Mouse (Mus musculus): ENCODE measurements around the gene Qpct. TPM values are rescaled to one million over a fixed set of nuclear protein-coding genes. Genes with fewer than 3 reads are reported as not detected.
A peak's percentile ranks its signal among the peaks of the same experiment; 100 is the strongest.

The Qpct gene
- 10.6 and 12.4 TPM in 2 replicates for polyA plus RNA-seq (2015; fragmentation: Nextera tagmentation; extraction: Ambion mirVana)

- Histone ChIP-seq H3K27me3 (replicated peaks) (no peaks in the 10 kb centered on the region; the same call in 1 of the 2 replicates), H3K27ac (no peak within 1 kb of the TSS), H3K9me3 (no peaks in the 10 kb centered on the region), H3K4me3 (replicated peaks) (peak within 1 kb of the TSS; percentile 55), H3K4me1 (replicated peaks) (peaks cover 6% of the 10 kb centered on the region; the same call in 1 of the 2 replicates), H3K36me3 (no peaks in the 10 kb centered on the region), H3K9ac (peak within 1 kb of the TSS; percentile 49), H3K4me2 (replicated peaks) (peak within 1 kb of the TSS; percentile 100)
- 69% methylated on average over 4 of the region's 4 CpGs for WGBS
- ATAC-seq, result no peak
Observed at GRCm38 (mm10) chr17:79051606-79052005, at the start of gene Qpct. Gene Qpct (plus strand): TSS chr17:79051906.

- 67% methylated on average over 2 of the region's 2 CpGs for WGBS
Observed at GRCm38 (mm10) chr17:79013625-79014024, 38.1 kb upstream of the Qpct start.

GRCm38 (mm10) chr17:79014911-79015685, 36.6 kb upstream of the Qpct start:
- H3K27ac ChIP-seq, result no peak overlapping the region
- peaks cover 10% of the 10 kb centered on the region; the same call in 1 of the 2 replicates for H3K4me1 ChIP-seq (replicated peaks)
- H3K27me3 ChIP-seq (replicated peaks), result no peaks in the 10 kb centered on the region
- no peak overlapping the region for H3K4me3 ChIP-seq (replicated peaks)
- WGBS, result 83% methylated on average over 2 of the region's 2 CpGs
- no peak overlapping the region for H3K4me2 ChIP-seq (replicated peaks)
- H3K36me3 ChIP-seq, result no peaks in the 10 kb centered on the region
- H3K9ac ChIP-seq, result no peak overlapping the region
- H3K9me3 ChIP-seq, result no peaks in the 10 kb centered on the region
- ATAC-seq, result no peak

More at GRCm38 (mm10) chr17:79013625-79014024, 38.1 kb upstream of the Qpct start:
- no peaks in the 10 kb centered on the region for H3K27me3 ChIP-seq (replicated peaks)
- no peak overlapping the region for H3K4me2 ChIP-seq (replicated peaks)
- ATAC-seq, result no peak
- peaks cover 10% of the 10 kb centered on the region; the same call in 1 of the 2 replicates for H3K4me1 ChIP-seq (replicated peaks)
- H3K27ac ChIP-seq, result no peak overlapping the region
- no peak overlapping the region for H3K9ac ChIP-seq
- H3K9me3 ChIP-seq, result no peaks in the 10 kb centered on the region
- no peak overlapping the region for H3K4me3 ChIP-seq (replicated peaks)
- H3K36me3 ChIP-seq, result no peaks in the 10 kb centered on the region

GRCm38 (mm10) chr17:79015831-79016230, 35.9 kb upstream of the Qpct start:
- Histone ChIP-seq H3K4me3 (replicated peaks) (no peak overlapping the region), H3K9me3 (no peaks in the 10 kb centered on the region), H3K36me3 (no peaks in the 10 kb centered on the region), H3K9ac (no peak overlapping the region), H3K27ac (no peak overlapping the region), H3K4me2 (replicated peaks) (no peak overlapping the region), H3K27me3 (replicated peaks) (no peaks in the 10 kb centered on the region), H3K4me1 (replicated peaks) (peaks cover 10% of the 10 kb centered on the region; the same call in 1 of the 2 replicates)
- 60% methylated on average over 10 of the region's 10 CpGs for WGBS
- no peak for ATAC-seq

- Histone ChIP-seq H3K9ac (0 out of 2 replicates have a peak overlapping the region, but pooled peaks have one; percentile 23), H3K4me1 (replicated peaks) (peaks cover 10% of the 10 kb centered on the region; the same call in 1 of the 2 replicates), H3K4me3 (replicated peaks) (0 out of 2 replicates have a peak overlapping the region, but pooled peaks have one; percentile 14), H3K27me3 (replicated peaks) (no peaks in the 10 kb centered on the region), H3K36me3 (no peaks in the 10 kb centered on the region), H3K9me3 (no peaks in the 10 kb centered on the region), H3K4me2 (replicated peaks) (peak overlapping the region; percentile 79), H3K27ac (no peak overlapping the region)
- no peak for ATAC-seq
- 32% methylated on average over 9 of the region's 9 CpGs for WGBS
Observed at GRCm38 (mm10) chr17:79018422-79018821, 33.3 kb upstream of the Qpct start.

GRCm38 (mm10) chr17:79019726-79020207, 31.9 kb upstream of the Qpct start:
- under 1% methylated on average over 18 of the region's 18 CpGs for WGBS
- no peak for ATAC-seq
- no peaks in the 10 kb centered on the region for H3K9me3 ChIP-seq
- H3K4me2 ChIP-seq (replicated peaks), result peak overlapping the region; percentile 79
- peak overlapping the region; percentile 85 for H3K4me3 ChIP-seq (replicated peaks)
- H3K4me1 ChIP-seq (replicated peaks), result peaks cover 10% of the 10 kb centered on the region; the same call in 1 of the 2 replicates
- peak overlapping the region; percentile 78 for H3K9ac ChIP-seq
- no peaks in the 10 kb centered on the region for H3K36me3 ChIP-seq
- H3K27me3 ChIP-seq (replicated peaks), result no peaks in the 10 kb centered on the region
- H3K27ac ChIP-seq, result peak overlapping the region; percentile 89

- peak within 1 kb of the TSS; percentile 78 for H3K9ac ChIP-seq
- H3K27ac ChIP-seq, result peak within 1 kb of the TSS; percentile 89
- H3K9me3 ChIP-seq, result no peaks in the 10 kb centered on the region
- H3K4me2 ChIP-seq (replicated peaks), result peak within 1 kb of the TSS; percentile 79
- under 1% methylated on average over 95 of the region's 113 CpGs for WGBS
- peak within 1 kb of the TSS; percentile 85 for H3K4me3 ChIP-seq (replicated peaks)
- ATAC-seq, result peak; percentile 95
- H3K27me3 ChIP-seq (replicated peaks), result no peaks in the 10 kb centered on the region
- H3K4me1 ChIP-seq (replicated peaks), result peaks cover 7% of the 10 kb centered on the region; the same call in 1 of the 2 replicates
- H3K36me3 ChIP-seq, result no peaks in the 10 kb centered on the region
Observed at GRCm38 (mm10) chr17:79020208-79020983, 31.3 kb upstream of the Qpct start, which contains the start of gene Prkd3. Gene Prkd3 (minus strand): TSS chr17:79020816.

GRCm38 (mm10) chr17:79020984-79021335, 30.7 kb upstream of the Qpct start:
- ATAC-seq, result no peak; the same call in none of the 2 replicates
- 2% methylated on average over 24 of the region's 24 CpGs for WGBS

GRCm38 (mm10) chr17:79022746-79023145, 29.0 kb upstream of the Qpct start:
- Histone ChIP-seq H3K9me3 (no peaks in the 10 kb centered on the region), H3K36me3 (no peaks in the 10 kb centered on the region), H3K4me2 (replicated peaks) (no peak overlapping the region), H3K4me1 (replicated peaks) (peaks cover 3% of the 10 kb centered on the region; the same call in 1 of the 2 replicates), H3K27ac (no peak overlapping the region), H3K9ac (no peak overlapping the region), H3K4me3 (replicated peaks) (no peak overlapping the region), H3K27me3 (replicated peaks) (no peaks in the 10 kb centered on the region)
- WGBS, result 32% methylated on average over 3 of the region's 3 CpGs
- no peak for ATAC-seq

More at GRCm38 (mm10) chr17:79020984-79021335, 30.7 kb upstream of the Qpct start:
- no peaks in the 10 kb centered on the region for H3K36me3 ChIP-seq
- peak overlapping the region; percentile 79 for H3K4me2 ChIP-seq (replicated peaks)
- H3K4me3 ChIP-seq (replicated peaks), result peak overlapping the region; percentile 85
- H3K27ac ChIP-seq, result no peak overlapping the region
- H3K9ac ChIP-seq, result peak overlapping the region; percentile 78
- H3K9me3 ChIP-seq, result no peaks in the 10 kb centered on the region
- H3K4me1 ChIP-seq (replicated peaks), result peaks cover 4% of the 10 kb centered on the region; the same call in 1 of the 2 replicates
- no peaks in the 10 kb centered on the region for H3K27me3 ChIP-seq (replicated peaks)

GRCm38 (mm10) chr17:79024544-79024943, 27.2 kb upstream of the Qpct start:
- H3K9me3 ChIP-seq, result no peaks in the 10 kb centered on the region
- H3K9ac ChIP-seq, result no peak overlapping the region
- H3K4me3 ChIP-seq (replicated peaks), result no peak overlapping the region
- ATAC-seq, result no peak
- no peaks in the 10 kb centered on the region for H3K27me3 ChIP-seq (replicated peaks)
- WGBS, result 76% methylated on average over 4 of the region's 4 CpGs
- H3K27ac ChIP-seq, result no peak overlapping the region
- H3K36me3 ChIP-seq, result no peaks in the 10 kb centered on the region
- H3K4me2 ChIP-seq (replicated peaks), result no peak overlapping the region
- no peaks in the 10 kb centered on the region for H3K4me1 ChIP-seq (replicated peaks)

GRCm38 (mm10) chr17:79029226-79029625, 22.5 kb upstream of the Qpct start:
- Histone ChIP-seq H3K9ac (no peak overlapping the region), H3K4me3 (replicated peaks) (no peak overlapping the region), H3K36me3 (no peaks in the 10 kb centered on the region), H3K9me3 (no peaks in the 10 kb centered on the region), H3K27ac (no peak overlapping the region), H3K4me1 (replicated peaks) (no peaks in the 10 kb centered on the region), H3K27me3 (replicated peaks) (no peaks in the 10 kb centered on the region), H3K4me2 (replicated peaks) (no peak overlapping the region)
- WGBS, result 71% methylated on average over 3 of the region's 3 CpGs
- no peak for ATAC-seq

- 85% methylated on average over 5 of the region's 5 CpGs for WGBS
- Histone ChIP-seq H3K9ac (no peak overlapping the region), H3K27me3 (replicated peaks) (no peaks in the 10 kb centered on the region), H3K27ac (no peak overlapping the region), H3K9me3 (no peaks in the 10 kb centered on the region), H3K4me2 (replicated peaks) (no peak overlapping the region), H3K36me3 (no peaks in the 10 kb centered on the region), H3K4me1 (replicated peaks) (no peaks in the 10 kb centered on the region), H3K4me3 (replicated peaks) (no peak overlapping the region)
- ATAC-seq, result no peak
Observed at GRCm38 (mm10) chr17:79031569-79031968, 20.1 kb upstream of the Qpct start.
